Mouse (Mus musculus) heart, embryonic 13.5 days (tissue): ENCODE results near the gene Gpx4. TPM values are rescaled to one million over a fixed set of nuclear protein-coding genes. Genes with fewer than 3 reads are reported as not detected.

Experiments used
- ATAC-seq: fragments of 200-750 bp; cut with Nextera tagmentation; 2 replicates; pipeline ENCODE4 v1.8.0; 2017; ENCODE audit warnings: moderate TSS enrichment; ENCODE audit not compliant: insufficient number of reproducible peaks, low FRiP score, low TSS enrichment; ENCODE audit errors: extremely low read depth
- H3K27ac ChIP-seq: fragments of 300-500 bp; sonication (generic); replicated peaks from 2 replicates; pipeline ENCODE4 v1.5.1; 2015; ENCODE audit warnings: moderate library complexity, mild to moderate bottlenecking, inconsistent platforms
- H3K27me3 ChIP-seq: fragments of 300-500 bp; sonication (generic); replicated peaks from 2 replicates; pipeline ENCODE4 v1.6.1; 2015; ENCODE audit warnings: mild to moderate bottlenecking, inconsistent platforms
- H3K36me3 ChIP-seq: fragments of 300-500 bp; sonication (generic); 2 replicates; pipeline ENCODE4 v1.6.1; 2015; ENCODE audit warnings: mild to moderate bottlenecking, inconsistent platforms
- H3K4me1 ChIP-seq: fragments of 300-500 bp; sonication (generic); 2 replicates; pipeline ENCODE4 v1.6.1; 2015; ENCODE audit warnings: inconsistent platforms
- H3K4me2 ChIP-seq: fragments of 300-500 bp; sonication (generic); 2 replicates; pipeline ENCODE4 v1.6.1; 2015; ENCODE audit warnings: inconsistent platforms, mild to moderate bottlenecking, moderate library complexity
- H3K4me3 ChIP-seq: fragments of 300-500 bp; sonication (generic); 2 replicates; pipeline ENCODE4 v1.5.1; 2015; ENCODE audit warnings: moderate library complexity, mild to moderate bottlenecking, inconsistent platforms
- H3K9ac ChIP-seq: fragments of 300-500 bp; sonication (generic); 2 replicates; pipeline ENCODE4 v1.6.1; 2015; ENCODE audit warnings: inconsistent platforms, mild to moderate bottlenecking, moderate library complexity
- H3K9me3 ChIP-seq: fragments of 300-500 bp; sonication (generic); 2 replicates; pipeline ENCODE4 v1.6.1; 2016; ENCODE audit warnings: inconsistent platforms
- WGBS: fragments of 180-500 bp; shearing (Covaris S2); methylation state at CpG from one replicate; pipeline ENCODE4 v1.1.7; 2015; ENCODE audit warnings: mixed read lengths; 5-methylcytosine and 5-hydroxymethylcytosine counted together
- polyA plus RNA-seq: library from polyadenylated mRNA; unstranded; fragments of >200 nt; fragmentation: Nextera tagmentation; extraction: Ambion mirVana; gene quantifications from 2 replicates; pipeline ENCODE4 v1.2.1, GENCODE M21; 2015

Gpx4 gene
- polyA plus RNA-seq, 1 experiment from 2014 or later, result 691 TPM

DNA sequence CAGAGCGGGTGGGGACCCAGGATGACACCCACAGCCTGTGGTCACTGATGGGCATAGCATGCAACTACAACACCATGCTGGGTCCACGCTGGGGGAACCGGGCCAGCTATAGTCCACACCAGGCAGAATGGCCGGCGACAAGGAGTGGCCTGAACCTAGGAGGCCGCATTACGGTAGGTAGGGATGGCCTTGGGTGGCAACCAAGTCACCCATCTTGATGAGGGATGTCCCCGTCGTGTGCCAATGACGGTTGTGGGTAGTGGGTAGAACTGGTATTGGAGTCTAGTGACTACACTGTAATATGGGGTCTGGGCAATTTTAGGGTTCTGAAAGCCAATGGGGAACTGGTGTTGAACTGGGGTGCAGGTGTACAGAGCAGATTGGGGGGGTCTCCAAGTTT, 30.0 kb upstream of the Gpx4 start:
- H3K4me2 ChIP-seq, result no peak overlapping the region
- no peak overlapping the region for H3K27ac ChIP-seq
- ATAC-seq, result no peak
- 82% methylated on average over 10 of the region's 10 CpGs for WGBS
- H3K4me1 ChIP-seq, result peaks cover 37% of the 10 kb centered on the region
- H3K9me3 ChIP-seq, result no peaks in the 10 kb centered on the region
- H3K4me3 ChIP-seq, result peak overlapping the region; percentile 29
- no peak overlapping the region for H3K9ac ChIP-seq
- H3K36me3 ChIP-seq, result 0 out of 2 replicates have a peak, but pooled peaks cover under 1% of the 10 kb centered on the region
- H3K27me3 ChIP-seq, result peaks cover 52% of the 10 kb centered on the region

DNA sequence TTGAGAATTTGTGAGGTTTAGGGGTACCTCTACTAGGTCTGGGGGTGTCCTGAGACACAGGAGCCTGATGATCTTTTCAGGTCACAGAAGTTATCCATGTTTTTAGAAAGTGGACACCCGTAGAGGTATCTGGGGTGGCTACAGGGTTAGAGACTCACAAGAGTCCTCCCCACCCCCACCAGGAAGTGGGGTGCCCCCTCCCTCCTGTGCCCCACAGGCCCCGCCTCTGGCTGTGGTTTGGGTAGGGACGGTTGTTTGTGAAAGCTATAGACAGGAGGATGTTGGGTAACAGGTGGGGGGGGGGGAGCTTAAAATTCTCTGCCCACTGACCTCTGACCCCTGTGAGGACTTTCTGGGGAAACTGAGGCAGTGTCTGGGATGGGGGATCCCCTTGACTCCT, 29.6 kb upstream of the Gpx4 start:
- H3K9ac ChIP-seq, result no peak overlapping the region
- H3K36me3 ChIP-seq, result 0 out of 2 replicates have a peak, but pooled peaks cover 3% of the 10 kb centered on the region
- no peaks in the 10 kb centered on the region for H3K9me3 ChIP-seq
- peaks cover 48% of the 10 kb centered on the region for H3K27me3 ChIP-seq
- 60% methylated on average over 3 of the region's 3 CpGs for WGBS
- H3K4me3 ChIP-seq, result peak overlapping the region; percentile 29; the same call in 1 of the 2 replicates
- H3K27ac ChIP-seq, result no peak overlapping the region
- H3K4me1 ChIP-seq, result peaks cover 37% of the 10 kb centered on the region
- ATAC-seq, result no peak
- 0 out of 2 replicates have a peak overlapping the region, but pooled peaks have one; percentile 11 for H3K4me2 ChIP-seq

DNA sequence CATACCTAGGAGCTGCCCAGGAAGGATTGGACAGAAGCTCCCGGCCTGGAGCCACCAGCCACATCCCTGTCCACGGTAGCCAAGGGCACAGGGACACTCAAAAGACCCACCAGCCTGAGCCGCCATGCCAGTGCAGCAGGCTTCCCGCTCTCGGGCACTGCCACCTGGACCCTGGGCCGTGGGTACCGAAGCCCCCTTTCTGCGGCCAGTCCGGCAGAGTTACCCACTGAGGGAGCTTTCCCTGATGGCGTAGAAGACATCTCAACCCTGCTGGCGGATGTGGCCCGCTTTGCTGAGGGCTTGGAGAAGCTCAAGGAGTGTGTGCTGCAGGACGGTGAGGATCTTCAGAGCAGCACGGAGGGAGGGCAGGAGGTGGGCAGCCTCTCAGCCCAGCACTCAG, 29.2 kb upstream of the Gpx4 start:
- H3K27me3 ChIP-seq, result peaks cover 44% of the 10 kb centered on the region
- no peak overlapping the region for H3K4me3 ChIP-seq
- WGBS, result 76% methylated on average over 14 of the region's 14 CpGs
- no peaks in the 10 kb centered on the region for H3K9me3 ChIP-seq
- H3K9ac ChIP-seq, result peak overlapping the region; percentile 50; the same call in 1 of the 2 replicates
- H3K4me1 ChIP-seq, result peaks cover 37% of the 10 kb centered on the region
- peaks cover 5% of the 10 kb centered on the region for H3K36me3 ChIP-seq
- 0 out of 2 replicates have a peak overlapping the region, but pooled peaks have one; percentile 11 for H3K4me2 ChIP-seq
- no peak overlapping the region for H3K27ac ChIP-seq
- no peak for ATAC-seq

DNA sequence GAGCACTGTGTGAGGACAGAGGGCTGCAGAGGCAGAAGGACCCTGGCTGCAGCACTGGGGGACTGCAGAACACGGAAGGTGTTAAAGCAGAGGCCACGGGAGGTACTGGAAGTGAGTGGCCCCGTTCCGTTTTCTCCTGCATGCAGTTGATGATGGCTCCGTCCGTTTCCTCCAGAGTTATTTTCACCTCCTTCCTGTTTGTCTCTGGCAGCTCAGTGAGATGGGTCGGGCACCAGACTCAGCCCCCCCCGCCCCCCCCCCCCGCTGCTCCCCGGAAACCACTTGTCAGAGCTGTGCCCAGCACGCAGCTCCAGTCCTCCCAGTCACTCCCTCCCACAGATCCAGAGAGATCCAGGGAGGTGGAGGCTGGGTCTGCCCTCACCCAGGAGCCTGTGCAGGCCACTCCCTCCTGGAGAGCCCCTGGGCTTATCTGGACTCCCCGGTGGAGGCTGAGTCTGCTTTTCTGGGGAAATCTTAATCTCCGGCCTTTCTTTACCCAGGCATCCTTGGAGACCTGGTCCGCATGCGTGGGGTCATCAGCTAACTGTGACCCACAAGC, 28.1 kb upstream of the Gpx4 start:
- peaks cover 33% of the 10 kb centered on the region for H3K27me3 ChIP-seq
- peak overlapping the region; percentile 76 for H3K9ac ChIP-seq
- peak overlapping the region; percentile 77 for H3K27ac ChIP-seq
- H3K4me2 ChIP-seq, result peak overlapping the region; percentile 64
- 3% methylated on average over 13 of the region's 15 CpGs for WGBS
- H3K4me1 ChIP-seq, result peaks cover 37% of the 10 kb centered on the region
- H3K4me3 ChIP-seq, result peak overlapping the region; percentile 44
- peak; percentile 37; the same call in 1 of the 2 replicates for ATAC-seq
- no peaks in the 10 kb centered on the region for H3K9me3 ChIP-seq
- peaks cover 10% of the 10 kb centered on the region for H3K36me3 ChIP-seq

DNA sequence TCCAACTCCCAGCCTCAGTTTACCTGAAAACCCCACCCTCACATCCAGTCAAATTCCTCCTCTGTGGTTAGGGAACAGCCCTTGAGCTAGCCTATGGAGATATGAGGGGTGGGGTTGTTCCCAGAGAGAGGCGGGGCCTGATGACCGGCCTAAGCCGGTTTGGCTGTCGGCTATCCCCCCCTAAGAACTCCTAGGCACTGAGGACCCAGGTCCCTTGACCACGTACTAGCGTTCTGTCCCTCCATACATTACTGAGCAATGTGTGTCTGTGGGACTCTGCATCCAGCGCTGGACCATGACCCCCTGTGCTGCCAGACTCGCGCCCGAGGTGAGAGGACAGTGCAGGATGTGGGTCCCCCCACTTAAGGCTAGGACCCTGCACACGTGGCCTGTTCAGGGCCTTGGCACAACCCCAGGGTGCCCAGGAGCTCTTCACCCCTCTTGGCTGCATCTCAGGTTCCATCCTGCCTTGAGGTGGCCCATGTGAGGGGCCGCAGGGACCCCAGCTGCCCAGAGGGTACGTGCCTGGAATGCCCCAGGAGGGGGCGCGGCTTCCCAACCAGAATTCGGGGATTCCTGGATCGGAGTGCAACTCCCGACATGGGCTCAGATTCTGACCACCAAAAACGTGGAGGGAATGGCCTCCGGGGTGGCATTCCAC, 27.4 kb upstream of the Gpx4 start:
- 18% methylated on average over 20 of the region's 20 CpGs for WGBS

DNA sequence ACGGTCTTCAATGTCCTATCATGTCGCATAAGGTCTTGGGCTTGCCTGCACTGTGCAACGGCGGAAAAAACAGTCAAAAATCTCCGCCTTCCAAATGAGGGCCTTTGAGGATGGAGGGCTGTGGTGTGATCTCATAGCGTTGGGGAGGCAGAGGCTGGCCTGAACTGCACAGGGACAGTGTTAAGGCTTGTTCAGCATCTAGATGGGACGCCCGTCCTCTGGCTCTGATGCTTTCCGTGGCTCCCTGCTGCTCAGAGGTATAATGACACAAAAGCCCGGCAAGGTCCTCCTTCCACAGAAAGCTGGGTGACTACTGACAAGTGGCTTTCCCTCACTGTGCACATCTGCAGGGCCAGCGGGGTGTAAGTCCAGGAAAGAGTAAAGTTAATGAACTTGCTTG, 26.8 kb upstream of the Gpx4 start:
- Histone ChIP-seq H3K27ac (peak overlapping the region; percentile 77; the same call in 1 of the 2 replicates), H3K4me3 (peak overlapping the region; percentile 44)
- 28% methylated on average over 11 of the region's 11 CpGs for WGBS

More for the DNA sequence above, 27.4 kb upstream of the Gpx4 start:
- H3K9ac ChIP-seq, result peak overlapping the region; percentile 76
- peak overlapping the region; percentile 77 for H3K27ac ChIP-seq
- H3K4me1 ChIP-seq, result peaks cover 37% of the 10 kb centered on the region
- ATAC-seq, result peak; percentile 22; the same call in 1 of the 2 replicates
- H3K4me2 ChIP-seq, result peak overlapping the region; percentile 64
- peaks cover 10% of the 10 kb centered on the region for H3K36me3 ChIP-seq
- H3K4me3 ChIP-seq, result peak overlapping the region; percentile 44
- H3K27me3 ChIP-seq, result peaks cover 26% of the 10 kb centered on the region
- H3K9me3 ChIP-seq, result no peaks in the 10 kb centered on the region

DNA sequence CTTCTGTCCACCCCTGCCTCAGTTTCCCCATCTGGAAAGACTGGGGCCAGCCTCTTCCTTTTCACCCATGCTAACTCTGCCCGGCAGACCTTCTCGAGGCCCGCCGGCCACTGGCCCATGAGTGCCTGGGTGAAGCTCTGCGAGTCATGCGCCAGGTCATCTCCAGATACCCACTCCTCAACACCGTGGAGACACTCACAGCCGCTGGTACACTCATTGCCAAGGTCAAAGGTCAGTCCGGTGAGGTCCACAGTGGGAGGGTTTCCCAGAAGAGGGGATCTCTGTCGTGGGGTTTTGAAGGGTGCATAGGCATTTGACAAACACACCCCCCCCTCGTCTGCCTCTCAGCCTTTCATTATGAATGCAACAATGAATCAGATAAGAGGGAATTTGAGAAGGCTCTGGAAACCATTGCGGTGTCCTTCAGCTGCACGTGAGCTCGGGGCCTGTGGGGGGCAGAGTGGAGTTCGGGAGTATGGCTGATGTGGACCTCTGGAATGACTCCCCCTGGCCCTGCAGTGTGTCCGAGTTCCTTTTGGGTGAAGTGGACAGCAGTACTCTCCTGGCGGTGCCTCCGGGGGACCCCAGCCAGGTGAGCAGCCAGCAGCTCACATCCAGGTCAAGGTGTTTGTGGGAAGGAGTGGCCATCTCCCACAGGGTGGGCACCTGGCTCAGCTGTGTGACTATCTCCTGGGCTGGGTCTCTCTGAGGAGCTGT, 26.2 kb upstream of the Gpx4 start:
- Histone ChIP-seq H3K36me3 (peaks cover 10% of the 10 kb centered on the region), H3K4me2 (peak overlapping the region; percentile 64), H3K27ac (no peak overlapping the region), H3K9ac (peak overlapping the region; percentile 76; the same call in 1 of the 2 replicates), H3K4me3 (peak overlapping the region; percentile 44), H3K4me1 (peaks cover 34% of the 10 kb centered on the region), H3K27me3 (peaks cover 14% of the 10 kb centered on the region; the same call in 1 of the 2 replicates), H3K9me3 (no peaks in the 10 kb centered on the region)
- WGBS, result 80% methylated on average over 18 of the region's 18 CpGs
- ATAC-seq, result no peak

More for the DNA sequence above, 26.8 kb upstream of the Gpx4 start:
- ATAC-seq, result no peak
- no peaks in the 10 kb centered on the region for H3K9me3 ChIP-seq
- peak overlapping the region; percentile 76 for H3K9ac ChIP-seq
- peaks cover 10% of the 10 kb centered on the region for H3K36me3 ChIP-seq
- peaks cover 20% of the 10 kb centered on the region for H3K27me3 ChIP-seq
- peak overlapping the region; percentile 64 for H3K4me2 ChIP-seq
- H3K4me1 ChIP-seq, result peaks cover 37% of the 10 kb centered on the region

DNA sequence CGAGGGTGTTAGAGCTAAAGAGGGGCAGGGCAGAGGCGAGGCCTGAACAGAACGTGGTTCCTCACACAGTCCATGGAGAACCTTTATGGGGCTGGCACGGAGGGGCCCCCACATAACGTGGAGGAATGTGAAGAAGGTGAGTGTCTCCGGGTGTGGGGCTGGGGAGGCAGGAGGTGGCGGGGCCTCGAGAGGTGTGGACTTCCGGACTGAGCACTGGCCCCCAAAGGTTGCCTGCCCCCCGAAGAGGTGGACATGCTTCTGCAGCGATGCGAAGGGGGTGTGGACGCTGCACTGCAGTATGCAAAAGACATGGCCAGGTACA, 25.7 kb upstream of the Gpx4 start:
- Histone ChIP-seq H3K9me3 (no peaks in the 10 kb centered on the region), H3K27me3 (peaks cover 9% of the 10 kb centered on the region; the same call in 1 of the 2 replicates), H3K27ac (no peak overlapping the region), H3K4me3 (no peak overlapping the region), H3K4me1 (peaks cover 30% of the 10 kb centered on the region), H3K9ac (no peak overlapping the region), H3K36me3 (peaks cover 10% of the 10 kb centered on the region), H3K4me2 (no peak overlapping the region)
- 90% methylated on average over 13 of the region's 13 CpGs for WGBS
- no peak for ATAC-seq

DNA sequence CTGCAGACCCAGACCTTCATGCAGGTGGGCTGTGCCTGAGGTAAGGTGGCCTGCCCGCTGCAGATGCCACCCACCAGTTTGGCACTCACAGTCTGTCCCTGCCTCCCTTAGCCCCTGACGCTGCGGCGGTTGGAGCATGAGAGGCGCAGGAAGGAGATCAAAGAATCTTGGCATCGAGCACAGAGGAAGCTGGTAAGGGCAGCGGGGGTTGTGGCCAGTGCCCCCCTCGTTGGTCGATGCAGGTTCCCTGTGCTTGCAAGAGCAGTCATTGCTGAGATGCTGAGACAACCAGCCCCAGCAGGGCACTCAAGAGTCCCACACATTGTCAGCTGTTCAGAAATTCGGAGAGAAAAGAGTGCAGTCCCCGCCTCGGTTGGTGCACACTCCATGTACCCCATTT, 24.8 kb upstream of the Gpx4 start:
- ATAC-seq, result no peak
- H3K9me3 ChIP-seq, result no peaks in the 10 kb centered on the region
- H3K4me1 ChIP-seq, result peaks cover 26% of the 10 kb centered on the region
- peaks cover 4% of the 10 kb centered on the region; the same call in 1 of the 2 replicates for H3K27me3 ChIP-seq
- 90% methylated on average over 12 of the region's 12 CpGs for WGBS
- H3K4me3 ChIP-seq, result no peak overlapping the region
- H3K27ac ChIP-seq, result no peak overlapping the region
- H3K4me2 ChIP-seq, result no peak overlapping the region
- no peak overlapping the region for H3K9ac ChIP-seq
- H3K36me3 ChIP-seq, result peaks cover 10% of the 10 kb centered on the region

DNA sequence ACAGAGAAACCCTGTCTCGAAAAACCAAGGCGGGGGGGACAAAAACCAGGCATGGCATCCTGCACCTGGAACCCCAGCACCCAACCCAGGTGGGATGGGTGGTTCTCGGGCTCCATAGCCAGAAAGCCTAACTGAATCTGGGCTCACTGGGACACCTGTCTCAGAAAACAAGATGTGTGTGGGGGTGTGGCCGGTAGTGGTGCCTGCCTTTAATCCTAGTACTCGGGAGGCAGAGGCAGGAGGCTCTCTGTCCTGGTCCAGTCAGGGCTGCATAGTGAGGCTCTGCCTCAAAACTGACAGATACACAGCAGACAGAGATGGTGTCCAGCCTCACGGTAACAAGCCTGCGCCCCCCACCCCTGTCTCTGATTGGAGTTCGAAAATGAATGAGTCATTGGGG, 24.2 kb upstream of the Gpx4 start:
- Histone ChIP-seq H3K9me3 (no peaks in the 10 kb centered on the region), H3K4me1 (peaks cover 24% of the 10 kb centered on the region), H3K27me3 (peaks cover under 1% of the 10 kb centered on the region; the same call in 1 of the 2 replicates), H3K27ac (no peak overlapping the region), H3K4me3 (no peak overlapping the region), H3K36me3 (peaks cover 14% of the 10 kb centered on the region), H3K4me2 (no peak overlapping the region), H3K9ac (no peak overlapping the region)
- 90% methylated on average over 8 of the region's 8 CpGs for WGBS
- no peak for ATAC-seq

DNA sequence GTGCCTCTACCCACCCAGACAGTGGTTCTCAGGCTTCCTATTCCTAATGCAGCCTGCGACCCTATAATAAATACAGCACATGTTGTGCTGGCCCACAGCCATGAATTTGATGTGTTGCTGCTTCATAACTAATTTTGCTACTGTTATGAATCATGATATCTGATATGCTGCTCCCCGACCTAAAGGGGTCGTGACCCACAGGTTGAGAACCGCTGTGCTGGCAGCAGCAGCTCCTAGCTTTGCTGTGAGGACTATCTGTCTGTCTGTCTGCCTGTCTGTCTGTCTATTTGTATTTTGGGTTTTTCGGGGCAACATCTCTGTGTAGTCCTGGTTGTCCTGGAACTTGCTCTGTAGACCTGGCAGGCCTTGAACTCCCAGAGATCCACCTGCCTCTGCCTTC, 23.2 kb upstream of the Gpx4 start:
- Histone ChIP-seq H3K9ac (no peak overlapping the region), H3K4me3 (no peak overlapping the region), H3K4me2 (no peak overlapping the region), H3K4me1 (peaks cover 20% of the 10 kb centered on the region), H3K9me3 (no peaks in the 10 kb centered on the region), H3K27ac (no peak overlapping the region), H3K27me3 (no peaks in the 10 kb centered on the region; the same call in 1 of the 2 replicates), H3K36me3 (peaks cover 16% of the 10 kb centered on the region)
- WGBS, result 84% methylated on average over 5 of the region's 5 CpGs
- no peak for ATAC-seq
